Mouse (Mus musculus): ENCODE data around the gene Rpl23. TPM values are rescaled to one million over a fixed set of nuclear protein-coding genes. Genes with fewer than 3 reads are reported as not detected.
"Not testable (repeated sequence)": the region's sequence is repeated elsewhere in the genome, so short reads cannot be mapped to it uniquely, and the experiment has no call there.

The Rpl23 gene
- polyA plus RNA-seq, 1 experiment from 2014 or later, result 491 TPM

DNA sequence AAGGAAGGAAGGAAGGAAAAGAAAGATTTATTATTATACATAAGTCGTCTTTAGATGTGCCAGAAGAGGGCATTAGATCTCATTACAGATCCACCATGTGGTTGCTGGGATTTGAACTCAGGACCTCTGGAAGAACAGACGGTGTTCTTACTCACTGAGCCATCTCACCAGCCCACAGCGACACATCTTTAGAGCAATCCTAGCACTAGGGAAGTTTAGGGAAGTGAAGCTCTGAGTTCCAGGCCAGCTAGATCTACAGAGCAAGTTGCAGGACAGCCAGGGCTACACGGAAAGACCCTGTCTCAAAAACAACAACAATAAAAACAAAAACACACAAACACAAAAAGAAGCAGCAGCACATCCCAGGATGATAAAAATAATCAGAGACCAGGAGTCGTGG, 47.4 kb downstream of the Rpl23 start:
- not testable (repeated sequence) for H3K9ac ChIP-seq (ENCODE audit: low read depth, low read length); H3K36me3 ChIP-seq (ENCODE audit: control insufficient read depth, insufficient read depth, low read length); H3K4me2 ChIP-seq (ENCODE audit: low read depth, low read length); H3K9me3 ChIP-seq (ENCODE audit: control insufficient read depth, low read length); H3K27me3 ChIP-seq (replicated peaks; ENCODE audit: control insufficient read depth, insufficient read depth, low read length); H3K4me1 ChIP-seq (ENCODE audit: control insufficient read depth, insufficient read depth, low read length); H3K27ac ChIP-seq (ENCODE audit: low read length); ATAC-seq; H3K4me3 ChIP-seq (ENCODE audit: low read length)
- 86% methylated on average over 5 of the region's 5 CpGs for WGBS

DNA sequence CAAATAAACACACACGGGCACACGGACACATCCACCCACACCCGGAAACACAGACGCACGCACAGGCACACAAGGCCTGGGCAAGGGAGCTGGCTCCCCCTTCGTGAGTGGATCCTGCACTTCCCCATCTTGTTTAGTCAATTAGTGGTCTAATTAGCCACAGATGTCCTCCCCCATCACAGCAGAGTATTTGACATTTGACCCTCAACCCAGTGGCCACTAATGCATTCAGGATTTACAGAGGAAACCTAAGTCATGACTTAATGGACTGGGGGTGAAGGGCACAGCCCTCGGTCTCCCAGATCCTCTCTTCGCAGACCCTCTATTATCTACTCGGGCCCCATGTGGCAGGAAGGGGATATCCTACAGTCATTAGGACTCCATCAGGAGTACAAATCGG, 48.5 kb downstream of the Rpl23 start:
- H3K27ac ChIP-seq (ENCODE audit: low read length), result no peak overlapping the region
- no peak overlapping the region for H3K9ac ChIP-seq (ENCODE audit: low read depth, low read length)
- ATAC-seq, result no peak
- no peaks in the 10 kb centered on the region for H3K27me3 ChIP-seq (replicated peaks; ENCODE audit: control insufficient read depth, insufficient read depth, low read length)
- 50% methylated on average over 10 of the region's 10 CpGs for WGBS
- no peaks in the 10 kb centered on the region; the same call in 1 of the 2 replicates for H3K36me3 ChIP-seq (ENCODE audit: control insufficient read depth, insufficient read depth, low read length)
- H3K4me1 ChIP-seq (ENCODE audit: control insufficient read depth, insufficient read depth, low read length), result no peaks in the 10 kb centered on the region
- H3K4me2 ChIP-seq (ENCODE audit: low read depth, low read length), result no peak overlapping the region
- H3K4me3 ChIP-seq (ENCODE audit: low read length), result no peak overlapping the region
- no peaks in the 10 kb centered on the region for H3K9me3 ChIP-seq (ENCODE audit: control insufficient read depth, low read length)

DNA sequence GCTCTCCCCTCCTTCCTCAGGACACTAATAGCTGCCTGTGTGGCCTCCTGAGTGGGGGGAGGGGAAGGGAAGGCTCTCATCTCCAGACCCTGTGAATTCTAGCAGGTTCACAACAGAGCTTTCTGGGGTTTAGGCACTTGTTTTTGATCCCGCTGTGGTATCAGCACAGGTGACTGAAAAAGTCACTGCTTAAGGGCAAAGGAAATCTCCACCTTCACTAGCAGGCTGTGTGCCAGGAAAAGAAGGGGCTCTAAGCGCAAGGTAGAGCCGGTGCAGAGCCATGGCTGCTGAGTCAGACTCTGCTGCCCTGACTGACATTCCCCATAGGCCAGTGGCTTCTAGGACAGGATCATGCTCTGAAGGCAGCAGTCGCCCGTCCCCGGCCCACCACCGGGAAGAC, 53.5 kb downstream of the Rpl23 start:
- no peaks in the 10 kb centered on the region for H3K4me1 ChIP-seq (ENCODE audit: control insufficient read depth, insufficient read depth, low read length)
- no peak for ATAC-seq
- peaks cover 8% of the 10 kb centered on the region for H3K36me3 ChIP-seq (ENCODE audit: control insufficient read depth, insufficient read depth, low read length)
- H3K27me3 ChIP-seq (replicated peaks; ENCODE audit: control insufficient read depth, insufficient read depth, low read length), result no peaks in the 10 kb centered on the region
- H3K4me3 ChIP-seq (ENCODE audit: low read length), result no peak overlapping the region
- 77% methylated on average over 7 of the region's 7 CpGs for WGBS
- no peaks in the 10 kb centered on the region for H3K9me3 ChIP-seq (ENCODE audit: control insufficient read depth, low read length)
- no peak overlapping the region for H3K27ac ChIP-seq (ENCODE audit: low read length)
- no peak overlapping the region for H3K4me2 ChIP-seq (ENCODE audit: low read depth, low read length)
- no peak overlapping the region for H3K9ac ChIP-seq (ENCODE audit: low read depth, low read length)

DNA sequence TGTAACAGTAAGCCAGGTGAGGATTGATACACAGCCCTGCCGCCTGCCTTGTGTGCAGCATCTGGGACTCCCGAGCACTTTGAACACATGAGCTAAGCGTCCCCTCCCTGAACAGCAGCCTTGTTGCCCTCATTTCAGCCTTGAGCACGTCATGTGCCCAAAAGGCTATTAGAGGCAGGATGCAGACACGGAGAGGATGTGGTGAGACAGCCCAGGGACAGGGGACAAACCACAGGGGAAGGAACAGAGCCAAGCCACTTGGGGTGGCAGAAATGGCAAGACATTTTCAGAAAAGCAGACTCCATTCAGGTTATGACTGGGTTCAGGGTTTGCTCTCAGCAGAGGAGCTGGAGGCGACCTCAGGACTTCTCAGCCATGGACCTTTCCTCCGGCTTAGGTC, 53.9 kb downstream of the Rpl23 start:
- H3K9me3 ChIP-seq (ENCODE audit: control insufficient read depth, low read length), result no peaks in the 10 kb centered on the region
- no peak overlapping the region for H3K4me3 ChIP-seq (ENCODE audit: low read length)
- no peak for ATAC-seq
- no peak overlapping the region for H3K4me2 ChIP-seq (ENCODE audit: low read depth, low read length)
- H3K36me3 ChIP-seq (ENCODE audit: control insufficient read depth, insufficient read depth, low read length), result peaks cover 8% of the 10 kb centered on the region
- WGBS, result 74% methylated on average over 7 of the region's 7 CpGs
- no peak overlapping the region for H3K27ac ChIP-seq (ENCODE audit: low read length)
- H3K4me1 ChIP-seq (ENCODE audit: control insufficient read depth, insufficient read depth, low read length), result no peaks in the 10 kb centered on the region
- H3K27me3 ChIP-seq (replicated peaks; ENCODE audit: control insufficient read depth, insufficient read depth, low read length), result no peaks in the 10 kb centered on the region
- no peak overlapping the region for H3K9ac ChIP-seq (ENCODE audit: low read depth, low read length)

Small RNA genes lying within 50 kb of the gene (microRNA-seq; reads per million reads assigned to microRNA genes)
- not detected for gene Mir8102

Other genes with a start within 250 kb of the Rpl23 start
- gene Srcin1, start 206.3 kb downstream of the Rpl23 start, polyA plus RNA-seq (2015; fragmentation: Nextera tagmentation; extraction: Ambion mirVana), result 0.10 and 0.12 TPM in 2 replicates
- gene Epop, start 152.7 kb downstream of the Rpl23 start, polyA plus RNA-seq (2015; fragmentation: Nextera tagmentation; extraction: Ambion mirVana), result 1.1 and 1.3 TPM in 2 replicates
- 2.2 and 2.6 TPM in 2 replicates for gene Mllt6, start 119.0 kb downstream of the Rpl23 start, polyA plus RNA-seq (2015; fragmentation: Nextera tagmentation; extraction: Ambion mirVana)
- 120 and 135 TPM in 2 replicates for gene Cisd3, start 96.6 kb downstream of the Rpl23 start, polyA plus RNA-seq (2015; fragmentation: Nextera tagmentation; extraction: Ambion mirVana)
- gene Pcgf2, start 81.9 kb downstream of the Rpl23 start, polyA plus RNA-seq (2015; fragmentation: Nextera tagmentation; extraction: Ambion mirVana), result 11.9 and 12.1 TPM in 2 replicates
- gene Psmb3, start 79.0 kb downstream of the Rpl23 start, polyA plus RNA-seq (2015; fragmentation: Nextera tagmentation; extraction: Ambion mirVana), result 419 and 429 TPM in 2 replicates
- gene Pip4k2b, start 37.7 kb downstream of the Rpl23 start, polyA plus RNA-seq (2015; fragmentation: Nextera tagmentation; extraction: Ambion mirVana), result 0.71 and 0.86 TPM in 2 replicates
- gene Cwc25, start 15.9 kb downstream of the Rpl23 start, polyA plus RNA-seq (2015; fragmentation: Nextera tagmentation; extraction: Ambion mirVana), result 11.1 and 11.9 TPM in 2 replicates
- gene 1700001P01Rik, start 6.5 kb downstream of the Rpl23 start, polyA plus RNA-seq (2015; fragmentation: Nextera tagmentation; extraction: Ambion mirVana), result not detected in 2 replicates
- 141 and 148 TPM in 2 replicates for gene Lasp1, start 16.6 kb upstream of the Rpl23 start, polyA plus RNA-seq (2015; fragmentation: Nextera tagmentation; extraction: Ambion mirVana)
- 4.1 TPM in 2 replicates for gene B230217C12Rik, start 58.3 kb upstream of the Rpl23 start, polyA plus RNA-seq (2015; fragmentation: Nextera tagmentation; extraction: Ambion mirVana)
- 0.26 and 0.78 TPM in 2 replicates for gene Fbxo47, start 101.7 kb upstream of the Rpl23 start, polyA plus RNA-seq (2015; fragmentation: Nextera tagmentation; extraction: Ambion mirVana)
- 0.34 and 0.65 TPM in 2 replicates for gene Plxdc1, start 204.0 kb upstream of the Rpl23 start, polyA plus RNA-seq (2015; fragmentation: Nextera tagmentation; extraction: Ambion mirVana)
- 9.0 and 9.9 TPM in 2 replicates for gene Arl5c, start 213.7 kb upstream of the Rpl23 start, polyA plus RNA-seq (2015; fragmentation: Nextera tagmentation; extraction: Ambion mirVana)
- gene Cacnb1, start 240.6 kb upstream of the Rpl23 start, polyA plus RNA-seq (2015; fragmentation: Nextera tagmentation; extraction: Ambion mirVana), result 5.1 TPM in 2 replicates
- gene Rpl19, start 244.3 kb upstream of the Rpl23 start, polyA plus RNA-seq (2015; fragmentation: Nextera tagmentation; extraction: Ambion mirVana), result 990 and 1,058 TPM in 2 replicates